8 mouse cellular contexts compared by ENCODE assay signal in genomic region chr4:133220656-133221055, GRCm38 (mm10). TPM values are rescaled to one million over a fixed set of nuclear protein-coding genes. Genes with fewer than 3 reads are reported as not detected.
DNase-seq lines count a peak whose midpoint lies in the region; ATAC-seq and TF ChIP-seq lines count a peak whose summit lies in the region.

No protein-coding gene starts in this region.

- peak overlapping the region; percentile 68 for H3K4me2 ChIP-seq in embryonic facial prominence, embryonic 13.5 days

- DNase-seq in adrenal gland, postnatal 14 days, result peak; percentile 52
- no peak for DNase-seq in adrenal gland, adult 18-20 months (ENCODE audit: low spot score in 2 of 2)
- peak; percentile 82 for DNase-seq in kidney, adult 18-20 months
- peak; percentile 64 for DNase-seq in lung, adult 2 months
- DNase-seq in testis, postnatal 14 days (ENCODE audit: low spot score), result peak; percentile 55

- no peaks in the 10 kb centered on the region for H3K36me3 ChIP-seq in embryonic facial prominence, embryonic 13.5 days

- no peak; the same call in 1 of the 2 replicates for ATAC-seq in embryonic facial prominence, embryonic 13.5 days (ENCODE audit: insufficient number of reproducible peaks, insufficient read depth, low FRiP score, low TSS enrichment, low read depth)
- ATAC-seq in cerebellum, adult (ENCODE audit: insufficient number of reproducible peaks, low FRiP score, low TSS enrichment), result no peak
- no peak for ATAC-seq in erythroid progenitor cell, adult 5-6 weeks (replicated peaks; ENCODE audit: low FRiP score, poor library complexity, severe bottlenecking)

- peak overlapping the region; percentile 58 for H3K9ac ChIP-seq in embryonic facial prominence, embryonic 13.5 days

- H3K27me3 ChIP-seq in embryonic facial prominence, embryonic 13.5 days, result peaks cover 29% of the 10 kb centered on the region

- H3K4me1 ChIP-seq in embryonic facial prominence, embryonic 13.5 days, result peaks cover 28% of the 10 kb centered on the region
- 0 out of 2 replicates have a peak, but pooled peaks cover 2% of the 10 kb centered on the region for H3K4me1 ChIP-seq in lung, adult 2 months (ENCODE audit: control insufficient read depth, insufficient read depth, low read length)

- H3K27ac ChIP-seq in embryonic facial prominence, embryonic 13.5 days, result no peak overlapping the region

- no peak for TF ChIP-seq CTCF in lung, adult 2 months (IDR thresholded peaks at IDR 0.05; ENCODE audit: insufficient read depth, low read length)

- no peaks in the 10 kb centered on the region for H3K9me3 ChIP-seq in embryonic facial prominence, embryonic 13.5 days

- no peak for TF ChIP-seq POLR2A in lung, adult 2 months (IDR thresholded peaks at IDR 0.05; ENCODE audit: borderline replicate concordance, extremely low read depth, low read depth, low read length)

- H3K4me3 ChIP-seq in embryonic facial prominence, embryonic 13.5 days, result peak overlapping the region; percentile 39
- H3K4me3 ChIP-seq in lung, adult 2 months (replicated peaks; ENCODE audit: extremely low read depth, low read depth, low read length), result no peak overlapping the region

- WGBS in embryonic facial prominence, embryonic 13.5 days, result 3% methylated on average over 25 of the region's 25 CpGs
- WGBS in lung, adult 2 months, result 16% methylated on average over 25 of the region's 25 CpGs

RNA-seq across cellular contexts. Expression of gene Gpr3, which starts 8.3 kb away (rescaled TPM):
- total RNA-seq in adrenal gland, postnatal 14 days (2021), result 0.19 TPM in 2 replicates
- 1 to 10 TPM in 1 of 2 experiments, under 1 TPM in 1; 0.26 to 1.2 TPM for total RNA-seq in adrenal gland, adult 18-20 months (2021)
- polyA plus RNA-seq in embryonic facial prominence, embryonic 13.5 days (2015; fragmentation: Nextera tagmentation; extraction: Ambion mirVana), result 0.15 and 0.37 TPM in 2 replicates
- polyA plus RNA-seq in lung, adult 2 months (2012; rRNA removed), result 0.18 and 0.60 TPM in 2 replicates
- not detected in 2 replicates for total RNA-seq in erythroid progenitor cell, adult 5-6 weeks (2015; ENCODE audit: low replicate concordance)
- not detected in 2 replicates for total RNA-seq in erythroid progenitor cell, adult 5-6 weeks (2017; ENCODE audit: low replicate concordance)

RNA-seq across cellular contexts. Expression of gene Cd164l2, which starts 8.7 kb away (rescaled TPM):
- total RNA-seq in adrenal gland, postnatal 14 days (2021), result 2.4 and 5.0 TPM in 2 replicates
- total RNA-seq in adrenal gland, adult 18-20 months (2021), result 1 to 10 TPM; 1.1 to 2.6 TPM
- 4.0 and 5.2 TPM in 2 replicates for polyA plus RNA-seq in embryonic facial prominence, embryonic 13.5 days (2015; fragmentation: Nextera tagmentation; extraction: Ambion mirVana)
- polyA plus RNA-seq in lung, adult 2 months (2012; rRNA removed), result 2.8 and 4.3 TPM in 2 replicates
- not detected in 2 replicates for total RNA-seq in erythroid progenitor cell, adult 5-6 weeks (2015; ENCODE audit: low replicate concordance)
- not detected in 2 replicates for total RNA-seq in erythroid progenitor cell, adult 5-6 weeks (2017; ENCODE audit: low replicate concordance)

RNA-seq across cellular contexts. Expression of gene Map3k6, which starts 20.0 kb away (rescaled TPM):
- 35.3 and 61.4 TPM in 2 replicates for total RNA-seq in adrenal gland, postnatal 14 days (2021)
- 10 to 100 TPM; 30.7 to 34.2 TPM for total RNA-seq in adrenal gland, adult 18-20 months (2021)
- 4.3 and 4.8 TPM in 2 replicates for polyA plus RNA-seq in embryonic facial prominence, embryonic 13.5 days (2015; fragmentation: Nextera tagmentation; extraction: Ambion mirVana)
- polyA plus RNA-seq in lung, adult 2 months (2012; rRNA removed), result 27.9 and 38.2 TPM in 2 replicates
- 4.2 TPM in 1 of 2 replicates, not detected in the other for total RNA-seq in erythroid progenitor cell, adult 5-6 weeks (2015; ENCODE audit: low replicate concordance)
- total RNA-seq in erythroid progenitor cell, adult 5-6 weeks (2017; ENCODE audit: low replicate concordance), result 8.1 TPM in 1 of 2 replicates, not detected in the other

RNA-seq across cellular contexts. Expression of gene Sytl1, which starts 42.3 kb away (rescaled TPM):
- 5.3 and 6.2 TPM in 2 replicates for total RNA-seq in adrenal gland, postnatal 14 days (2021)
- total RNA-seq in adrenal gland, adult 18-20 months (2021), result 1 to 10 TPM; 1.2 to 1.5 TPM
- 6.6 and 8.2 TPM in 2 replicates for polyA plus RNA-seq in embryonic facial prominence, embryonic 13.5 days (2015; fragmentation: Nextera tagmentation; extraction: Ambion mirVana)
- polyA plus RNA-seq in lung, adult 2 months (2012; rRNA removed), result 7.4 and 23.0 TPM in 2 replicates
- 0.84 TPM in 1 of 2 replicates, not detected in the other for total RNA-seq in erythroid progenitor cell, adult 5-6 weeks (2015; ENCODE audit: low replicate concordance)
- 1.8 TPM in 1 of 2 replicates, not detected in the other for total RNA-seq in erythroid progenitor cell, adult 5-6 weeks (2017; ENCODE audit: low replicate concordance)

RNA-seq across cellular contexts. Expression of gene Tmem222, which starts 56.9 kb away (rescaled TPM):
- total RNA-seq in adrenal gland, postnatal 14 days (2021), result 48.7 and 55.0 TPM in 2 replicates
- 10 to 100 TPM; 55.5 to 61.6 TPM for total RNA-seq in adrenal gland, adult 18-20 months (2021)
- polyA plus RNA-seq in embryonic facial prominence, embryonic 13.5 days (2015; fragmentation: Nextera tagmentation; extraction: Ambion mirVana), result 84.4 and 89.9 TPM in 2 replicates
- 58.1 and 71.6 TPM in 2 replicates for polyA plus RNA-seq in lung, adult 2 months (2012; rRNA removed)
- total RNA-seq in erythroid progenitor cell, adult 5-6 weeks (2015; ENCODE audit: low replicate concordance), result 5.0 and 10.1 TPM in 2 replicates
- 9.8 and 11.3 TPM in 2 replicates for total RNA-seq in erythroid progenitor cell, adult 5-6 weeks (2017; ENCODE audit: low replicate concordance)

Comparison
In these comparisons a context has a peak if more than half of its experiments do, and no peak if none do; other contexts are left out.
1. DNase-seq: peak in adrenal gland, postnatal 14 days (single experiment), kidney, adult 18-20 months (single experiment), lung, adult 2 months (single experiment) and testis, postnatal 14 days (single experiment); none in adrenal gland, adult 18-20 months (0 of 2).